Mouse (Mus musculus) ES-CJ7 (cell line): ENCODE measurements around the gene 2310046K23Rik.
"Not testable (repeated sequence)": the region's sequence is repeated elsewhere in the genome, so short reads cannot be mapped to it uniquely, and the experiment has no call there.

Experiments used
- DNase-seq: peaks from one replicate; pipeline ENCODE4 v3.0.0; 2011; ENCODE audit warnings: low read depth, low spot score

The 2310046K23Rik gene

DNA sequence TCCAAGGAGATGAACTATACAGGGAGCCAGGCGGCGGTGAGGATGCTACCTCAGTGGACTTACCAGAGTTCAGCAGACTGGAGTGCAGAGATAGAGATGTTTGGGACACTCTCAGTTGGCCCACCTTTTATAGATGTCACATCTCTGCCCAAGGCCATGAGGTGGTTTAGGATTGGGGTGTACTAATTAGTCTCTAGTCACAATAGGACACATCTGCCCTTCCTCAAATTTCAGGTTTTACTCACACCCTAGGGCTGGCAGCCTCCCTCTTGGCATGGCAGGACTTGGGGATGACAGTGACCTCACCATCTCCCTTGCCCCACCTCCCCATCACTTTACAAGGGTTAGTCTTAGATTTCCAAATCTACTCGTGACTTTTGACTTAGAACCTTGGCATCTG, at the start of gene 2310046K23Rik:
Gene 2310046K23Rik, minus strand, starts transcription at position 101 of the 400 bp plus-strand sequence.
- no peak for DNase-seq

DNA sequence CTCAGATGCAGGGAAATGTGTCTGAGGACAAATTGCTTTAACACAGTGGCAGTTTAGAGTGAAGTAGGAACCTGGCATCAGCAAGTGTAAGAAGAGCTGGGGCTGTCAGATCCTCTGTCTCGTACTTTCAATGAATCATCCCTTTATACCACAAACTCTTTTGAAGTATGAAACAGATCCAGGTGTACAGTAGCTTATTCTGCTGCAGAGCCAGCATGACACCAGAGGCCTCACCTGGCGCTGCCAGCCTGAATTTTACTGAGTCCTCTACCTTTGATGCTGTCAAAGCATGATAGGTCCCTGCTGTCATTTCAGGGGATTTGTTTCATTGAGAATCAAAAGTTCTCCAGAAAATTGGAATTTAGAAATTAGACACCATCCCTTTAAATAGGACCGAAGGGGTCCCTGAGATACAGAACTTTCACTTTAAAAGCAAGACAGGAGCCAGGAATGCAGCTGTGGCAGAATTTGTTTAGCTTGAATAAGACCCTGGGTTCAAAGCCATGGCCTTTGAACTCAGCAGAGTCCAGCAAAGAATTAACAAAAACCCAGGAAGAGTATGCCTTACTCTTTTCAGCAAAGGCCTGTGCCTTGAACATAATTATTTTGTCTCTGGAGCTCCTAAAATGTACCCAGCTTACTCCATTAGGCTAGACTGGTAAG, 49.0 kb upstream of the 2310046K23Rik start:
- DNase-seq, result no peak

DNA sequence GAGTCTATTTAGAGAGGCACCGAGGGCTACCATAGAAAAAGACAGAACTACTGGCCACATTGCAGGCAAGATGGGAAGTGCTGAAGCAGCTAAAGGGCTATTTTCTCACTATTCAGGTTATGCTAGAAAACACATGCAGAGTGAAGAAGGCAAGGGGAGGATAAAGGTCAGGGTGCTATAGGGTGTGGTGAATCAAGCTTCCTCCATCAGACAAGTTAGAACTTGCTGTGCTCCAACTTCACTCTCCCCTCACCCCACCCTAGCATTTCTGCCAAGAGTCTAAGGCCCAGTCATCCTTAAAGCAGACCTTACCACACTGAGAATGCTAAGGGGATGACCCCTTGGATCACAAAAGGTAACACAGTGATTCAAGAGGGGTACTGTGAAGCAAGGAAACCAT, 45.2 kb upstream of the 2310046K23Rik start:
- no peak for DNase-seq

DNA sequence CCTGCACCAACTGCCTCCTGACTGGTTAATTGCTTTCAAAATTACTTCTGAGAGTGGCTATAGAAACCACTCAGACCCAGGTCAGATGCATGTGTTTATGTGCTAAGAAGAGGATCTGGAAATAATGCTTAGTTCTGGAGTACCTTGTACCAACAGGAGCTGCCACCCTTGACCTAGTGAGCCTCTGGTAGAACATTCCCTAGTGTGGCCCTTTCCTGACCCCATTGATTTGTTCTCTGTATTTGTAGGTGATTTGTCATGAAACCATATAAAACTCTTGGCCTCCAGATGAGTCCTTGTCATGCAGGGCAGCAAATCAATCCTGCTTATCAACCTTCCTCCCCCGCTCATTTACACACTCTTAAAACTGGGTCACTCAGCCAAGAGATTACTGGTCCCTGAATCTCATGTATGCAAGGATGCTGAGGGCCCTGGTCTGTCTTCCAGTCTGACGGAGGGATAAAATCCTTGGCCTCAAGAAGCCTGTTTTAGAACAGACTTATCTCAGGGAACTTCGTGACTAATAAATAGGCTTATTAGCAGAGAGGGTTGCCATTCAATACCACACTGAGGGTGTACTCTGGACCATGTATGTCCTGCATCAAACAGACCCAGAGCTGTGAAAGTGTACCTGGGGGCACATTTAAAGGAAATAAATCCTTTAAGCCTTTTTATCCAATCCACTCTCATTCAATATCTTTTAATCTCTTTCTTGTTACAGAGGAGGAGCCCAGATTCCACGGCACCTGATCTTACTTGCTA, 44.5 kb upstream of the 2310046K23Rik start:
- no peak for DNase-seq

DNA sequence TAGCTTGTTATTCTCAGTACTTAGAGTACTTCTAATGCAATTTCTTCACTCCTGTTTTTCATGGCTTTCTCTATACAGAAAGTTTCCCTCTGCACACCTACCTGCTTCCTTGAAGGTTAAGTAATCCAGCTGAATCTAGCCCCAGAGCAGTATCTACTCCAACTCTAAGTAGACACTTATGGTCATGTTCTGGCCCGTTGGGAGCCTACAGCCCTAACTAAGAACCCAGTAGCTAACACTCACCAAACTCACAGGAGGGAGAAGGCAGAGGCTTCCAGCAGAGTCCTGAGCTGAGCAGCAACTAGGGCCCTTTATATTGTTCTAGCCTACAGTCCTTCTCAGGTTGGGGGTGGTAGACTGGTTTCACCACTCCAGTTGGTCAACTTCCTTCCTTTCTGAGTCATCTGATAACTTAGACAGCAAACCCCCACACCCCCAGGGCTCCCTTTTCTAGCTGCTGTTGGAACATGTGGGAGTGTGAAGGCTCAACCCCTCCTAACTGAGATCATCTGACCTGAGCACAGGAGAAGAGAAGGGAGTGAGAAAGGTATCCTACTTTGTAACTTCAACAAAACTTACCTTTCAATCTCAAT, 39.2 kb upstream of the 2310046K23Rik start, which contains the start of gene Ivl:
Gene Ivl, minus strand, starts transcription at position 287 of the 593 bp plus-strand sequence.
- no peak for DNase-seq

DNA sequence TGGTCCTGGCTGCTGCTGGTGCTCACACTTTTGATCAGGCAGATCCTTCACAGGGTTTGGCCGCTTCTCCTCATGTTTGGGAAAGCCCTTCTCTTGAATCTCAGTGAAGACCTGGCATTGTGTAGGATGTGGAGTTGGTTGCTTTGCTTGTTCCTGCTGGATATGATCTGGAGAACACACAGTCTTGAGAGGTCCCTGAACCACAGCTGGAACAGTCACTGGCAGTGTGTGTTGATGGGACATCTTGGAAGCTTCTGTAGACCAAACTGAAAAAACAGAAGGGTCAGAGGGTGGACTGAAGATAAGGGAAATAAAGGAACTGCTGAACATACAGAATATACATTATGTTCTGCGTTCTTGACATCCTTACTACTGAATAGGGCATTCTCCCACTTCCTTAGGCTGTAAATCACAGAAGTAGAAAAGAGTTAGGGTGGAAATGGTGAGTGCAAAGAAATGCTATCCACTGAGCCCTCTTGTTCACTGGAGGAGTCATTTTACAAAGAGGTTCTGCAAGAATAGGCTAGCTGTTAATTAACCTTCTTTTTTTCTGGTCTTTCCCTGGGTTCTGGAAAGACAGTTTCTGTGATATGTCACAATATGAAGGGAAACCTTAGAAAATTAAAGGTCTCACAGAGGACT, 38.3 kb upstream of the 2310046K23Rik start:
- DNase-seq, result no peak

DNA sequence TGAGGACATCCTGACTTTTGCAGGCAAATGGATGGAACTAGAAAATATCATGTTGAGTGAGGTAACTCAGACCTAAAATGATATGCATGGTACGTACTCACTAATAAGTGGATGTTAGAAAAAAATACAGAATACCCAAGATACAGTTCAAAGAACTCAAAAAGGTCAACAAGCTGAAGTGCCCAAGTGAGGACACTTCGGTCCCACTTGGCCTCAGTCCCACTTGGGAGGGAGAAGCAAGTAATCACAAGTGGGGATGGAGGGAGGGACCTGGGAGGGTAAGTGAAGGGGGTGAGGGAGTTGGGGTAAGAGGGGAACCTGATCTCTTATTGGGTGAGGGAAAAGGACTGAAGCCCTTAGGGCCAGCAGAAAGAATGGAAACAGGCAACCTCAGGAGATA, 34.4 kb upstream of the 2310046K23Rik start:
- no peak for DNase-seq

DNA sequence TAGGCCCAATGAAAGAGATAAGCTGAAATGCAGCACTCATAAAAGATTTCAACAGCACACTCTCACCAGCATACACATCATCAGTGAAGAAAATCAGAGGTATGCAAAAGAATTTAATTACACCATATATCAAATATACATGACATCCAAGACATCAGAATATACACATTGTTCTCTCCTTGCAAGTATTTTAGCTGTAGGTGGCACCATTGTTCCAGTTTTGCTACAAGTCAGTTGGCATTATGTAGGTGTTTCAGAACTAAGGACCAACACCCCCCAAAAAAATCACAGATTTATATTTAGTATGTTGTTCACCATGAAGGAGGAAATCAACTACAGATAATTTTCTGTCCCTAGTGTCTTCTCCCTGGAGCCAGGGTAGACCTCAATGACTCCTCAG, 31.1 kb upstream of the 2310046K23Rik start:
- no peak for DNase-seq

DNA sequence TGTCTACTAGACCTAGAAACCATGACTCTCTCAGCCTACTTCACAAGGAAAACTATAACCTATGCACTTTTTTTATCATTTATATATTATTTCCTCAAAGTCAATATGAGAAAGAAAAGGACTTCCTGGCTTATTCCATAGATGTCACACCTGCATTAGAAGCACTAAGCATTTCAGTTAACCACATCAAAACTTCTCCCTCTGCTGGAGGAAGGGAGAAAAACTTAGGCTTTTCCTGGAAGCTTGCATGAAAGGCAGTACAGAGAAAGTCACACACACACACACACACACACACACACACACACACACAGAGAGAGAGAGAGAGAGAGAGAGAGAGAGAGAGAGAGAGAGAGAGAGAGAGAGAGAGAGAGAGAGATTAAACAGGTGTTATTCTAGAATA, 22.0 kb downstream of the 2310046K23Rik start:
- DNase-seq, result peak; percentile 30

DNA sequence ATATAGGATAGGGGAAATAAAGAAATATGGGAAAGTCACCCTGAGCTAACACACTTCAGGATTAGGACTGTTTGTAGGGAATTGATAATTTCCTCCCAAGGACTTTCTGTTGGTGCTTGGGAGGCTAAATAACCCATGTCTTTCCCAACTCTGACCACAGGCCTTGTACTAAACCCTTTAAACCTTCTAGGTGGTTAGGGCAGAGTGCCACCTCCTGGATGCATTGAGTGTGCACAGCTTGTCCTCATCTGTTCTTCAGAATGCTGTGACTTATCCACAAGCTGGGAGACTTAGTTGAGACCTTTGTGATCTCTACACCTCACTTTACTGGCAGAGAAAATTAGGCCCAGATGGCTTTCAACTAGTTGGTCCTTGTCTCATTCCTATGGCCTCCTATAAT, 23.5 kb downstream of the 2310046K23Rik start:
- peak; percentile 47 for DNase-seq

DNA sequence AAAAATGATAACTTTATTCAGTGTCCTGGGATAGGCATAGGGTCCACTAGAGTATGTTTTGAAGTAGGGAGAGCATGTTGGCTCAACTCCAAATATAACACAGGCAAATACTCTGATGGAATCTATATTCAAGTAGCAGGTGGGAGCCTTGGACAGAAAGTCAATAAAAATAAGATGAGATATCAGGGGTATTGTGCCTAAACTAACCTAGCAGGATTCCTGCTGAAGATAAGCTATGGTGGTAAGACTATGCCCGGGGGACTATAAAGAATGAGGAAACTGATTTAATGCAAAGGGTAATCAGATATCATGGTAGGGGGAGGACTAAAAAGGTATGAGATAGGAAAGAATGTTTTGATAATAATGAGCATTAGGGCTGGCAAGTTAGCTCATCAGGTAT, 26.1 kb downstream of the 2310046K23Rik start:
- DNase-seq, result no peak

DNA sequence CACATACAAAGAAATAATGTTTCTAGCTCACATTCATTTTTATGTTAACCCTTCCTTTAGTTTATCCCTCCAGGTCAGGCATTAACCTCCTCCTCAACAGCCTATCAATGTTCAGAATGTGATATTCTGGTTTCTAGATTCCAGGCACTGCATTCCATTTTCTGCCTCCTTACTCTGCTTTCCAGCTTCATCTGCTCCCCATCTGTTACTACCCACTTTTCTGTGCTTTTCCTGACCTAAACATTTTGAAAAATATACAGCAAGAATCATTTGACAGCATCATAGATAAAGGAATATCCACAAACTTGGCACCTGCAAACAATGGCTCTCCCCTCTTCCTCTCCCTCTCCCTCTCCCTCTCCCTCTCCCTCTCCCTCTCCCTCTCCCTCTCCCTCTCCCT, 30.8 kb downstream of the 2310046K23Rik start:
- no peak for DNase-seq

DNA sequence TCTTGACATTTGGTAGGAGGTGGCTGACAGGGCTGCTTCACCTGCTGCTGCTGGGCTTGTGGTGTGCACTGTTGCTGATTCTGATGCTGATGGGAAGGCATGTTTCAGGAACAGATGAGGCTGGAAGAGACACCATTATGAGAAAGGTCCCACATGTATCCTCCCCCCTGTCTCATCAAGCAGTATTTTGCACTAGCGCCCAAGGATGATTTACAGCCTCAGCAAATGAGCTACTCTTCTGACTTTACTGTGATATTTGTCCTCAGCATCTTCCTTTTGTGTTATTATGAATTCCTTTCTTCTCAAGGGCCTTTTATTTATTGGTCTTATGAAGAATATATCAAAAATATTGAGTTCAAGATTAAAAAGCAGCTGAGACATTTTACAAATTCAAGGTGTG, 33.9 kb downstream of the 2310046K23Rik start, which contains the start of gene Sprr4:
Gene Sprr4, minus strand, starts transcription at position 101 of the 400 bp plus-strand sequence.
- DNase-seq, result no peak

DNA sequence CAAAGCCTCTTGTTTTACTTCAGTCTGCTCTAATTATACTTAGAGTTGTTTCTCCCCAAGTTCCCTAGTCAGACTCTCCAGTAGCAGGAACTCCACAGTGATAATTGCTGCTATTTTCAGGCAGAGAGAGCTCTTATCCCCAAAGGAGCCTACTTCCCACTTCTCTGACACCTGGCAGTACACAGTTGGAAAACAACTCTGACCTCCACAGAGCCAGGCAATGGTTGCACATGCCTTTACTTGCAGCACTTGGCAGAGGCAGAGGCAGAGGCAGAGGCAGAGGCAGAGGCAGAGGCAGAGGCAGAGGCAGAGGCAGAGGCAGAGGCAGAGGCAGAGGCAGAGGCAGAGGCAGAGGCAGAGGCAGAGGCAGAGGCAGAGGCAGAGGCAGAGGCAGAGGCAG, 44.0 kb downstream of the 2310046K23Rik start:
- not testable (repeated sequence) for DNase-seq

DNA sequence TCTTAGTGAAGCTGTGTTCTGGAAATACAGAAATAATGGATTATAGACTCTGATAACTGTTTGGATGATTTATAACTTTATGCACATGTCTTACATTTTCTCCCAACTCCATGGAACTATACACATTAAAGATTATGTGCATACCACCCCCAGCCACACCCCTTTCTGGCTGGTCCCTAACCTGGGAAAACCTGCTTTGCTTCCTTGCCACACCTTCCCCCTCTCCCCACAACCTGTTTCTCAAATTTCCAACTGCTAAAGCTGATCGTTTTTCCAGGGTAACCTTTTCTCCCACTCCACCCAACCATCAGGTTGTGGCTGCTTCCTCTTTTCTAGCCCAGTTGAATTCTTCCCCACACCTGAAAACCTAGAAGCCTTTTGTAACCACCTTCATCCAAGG, 48.0 kb downstream of the 2310046K23Rik start:
- no peak for DNase-seq

DNA sequence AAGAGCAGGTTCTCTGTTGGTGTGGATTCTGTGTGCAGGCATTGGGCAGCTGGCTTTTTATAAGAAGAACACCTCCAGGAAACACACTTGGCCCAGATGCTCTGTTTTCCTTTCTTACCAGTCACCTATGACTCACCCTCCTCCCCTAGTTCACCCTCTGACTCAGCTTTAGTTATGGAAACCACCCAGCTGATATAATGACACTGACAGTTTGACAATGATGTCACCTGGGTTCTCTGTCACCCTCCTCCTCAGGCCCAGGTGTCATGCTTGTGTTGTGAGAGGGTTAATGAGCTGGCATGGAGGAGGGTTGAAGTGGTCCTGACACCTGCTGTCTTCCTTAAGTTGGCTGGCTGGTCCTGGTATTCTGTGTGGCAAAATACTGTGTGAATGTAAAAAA, 48.4 kb downstream of the 2310046K23Rik start, which contains the start of gene Sprr1a:
Gene Sprr1a, minus strand, starts transcription at position 33 of the 400 bp plus-strand sequence.
- no peak for DNase-seq
